Mouse (Mus musculus) kidney, adult 8-10 months (tissue): Measurements from ENCODE around the gene Pgbd5.
A peak's percentile ranks its signal among the peaks of the same experiment; 100 is the strongest.

Experiments used
- DNase-seq, 2 experiments: peaks; one replicate each; pipeline ENCODE4 v3.0.0; 2022

Gene Pgbd5

DNA sequence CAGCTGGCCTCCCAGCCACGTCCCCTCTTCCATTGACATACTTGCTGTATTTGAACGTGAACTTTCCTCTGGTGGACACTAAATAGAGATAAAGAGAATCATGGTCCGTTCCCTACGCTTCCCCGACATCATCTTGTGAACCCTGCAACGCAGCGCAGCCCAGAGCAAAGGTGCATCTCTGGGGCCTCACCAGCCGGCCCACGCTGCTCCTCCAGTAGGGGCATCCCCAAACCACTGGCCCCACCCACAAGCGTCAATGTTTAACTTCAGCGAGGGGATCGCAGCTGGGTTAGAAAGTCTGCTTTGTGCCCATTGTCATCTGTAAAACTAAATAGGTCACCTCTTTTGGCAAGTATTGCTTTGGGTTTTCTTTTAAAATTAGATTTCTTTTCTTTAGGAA is 95.5 kb downstream of the Pgbd5 start:
- DNase-seq = peak; percentile 20 to 54

DNA sequence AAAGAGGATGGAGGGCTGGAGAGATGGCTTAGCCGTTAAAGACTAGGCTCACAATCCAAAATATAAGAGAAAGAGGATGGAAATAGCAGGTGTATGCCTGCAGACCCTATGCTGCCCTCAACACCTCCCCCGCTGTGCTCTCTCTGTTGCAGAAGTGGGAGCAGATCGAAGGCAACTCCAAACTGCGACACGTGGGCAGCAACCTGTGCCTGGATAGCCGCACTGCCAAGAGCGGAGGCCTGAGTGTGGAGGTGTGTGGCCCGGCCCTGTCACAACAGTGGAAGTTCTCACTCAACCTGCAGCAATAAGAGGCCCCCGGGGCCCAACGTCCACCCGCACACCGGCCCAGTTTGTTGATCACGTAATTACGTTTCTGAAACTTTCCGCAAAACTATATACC is 96.3 kb downstream of the Pgbd5 start:
- DNase-seq = no peak

DNA sequence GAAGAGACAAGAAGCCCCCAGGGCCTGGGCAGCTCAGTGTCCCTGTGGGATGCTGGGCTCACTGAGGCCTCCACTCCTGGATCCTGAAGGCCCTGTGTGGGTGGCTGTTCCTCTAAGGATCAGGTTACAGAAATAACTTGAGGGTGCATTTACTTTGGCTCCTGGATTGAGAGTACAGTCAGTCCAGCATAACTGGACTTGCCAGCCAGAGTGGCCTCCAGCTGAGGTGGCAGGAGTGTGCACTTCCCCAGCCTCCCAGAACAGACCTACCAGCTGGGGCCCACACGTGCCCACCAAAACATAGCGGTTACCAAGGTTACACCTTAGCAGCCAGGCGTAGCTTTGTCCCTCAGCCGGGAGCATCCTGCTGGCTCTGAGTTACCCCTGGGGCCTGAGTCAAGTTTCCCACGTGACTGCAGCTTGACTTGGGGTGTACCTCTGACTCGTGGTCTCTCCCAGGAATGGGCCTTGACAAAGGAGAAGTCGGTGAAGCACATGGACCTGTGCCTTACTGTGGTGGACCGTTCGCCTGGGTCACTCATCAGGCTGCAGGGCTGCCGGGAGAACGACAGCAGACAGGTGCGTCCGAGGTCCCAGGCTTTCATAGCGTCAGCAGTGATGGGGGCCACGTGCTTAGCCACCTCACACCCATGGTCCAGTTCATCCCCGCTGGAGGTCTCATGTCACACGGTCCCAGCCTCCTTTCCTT is 98.9 kb downstream of the Pgbd5 start:
- no peak for DNase-seq

DNA sequence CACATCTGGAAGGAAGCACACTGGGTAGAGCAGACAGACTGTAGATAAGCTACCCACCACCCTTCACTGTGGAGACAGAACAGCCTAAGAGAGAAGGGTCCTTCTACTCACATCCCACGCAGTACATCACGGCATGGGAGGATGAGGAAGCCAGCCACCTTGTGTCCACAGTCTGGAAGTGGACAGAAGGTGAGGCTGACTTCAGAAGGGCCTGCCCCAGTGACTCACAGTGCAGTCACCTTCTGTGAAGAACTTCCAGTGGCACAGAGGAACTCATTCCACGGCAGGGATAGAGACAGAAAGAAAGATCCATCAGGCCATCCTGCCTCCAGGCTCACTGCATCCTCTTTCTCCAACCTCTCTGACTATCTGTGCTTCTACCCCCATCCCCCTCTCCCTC is 99.7 kb downstream of the Pgbd5 start:
- DNase-seq = no peak

DNA sequence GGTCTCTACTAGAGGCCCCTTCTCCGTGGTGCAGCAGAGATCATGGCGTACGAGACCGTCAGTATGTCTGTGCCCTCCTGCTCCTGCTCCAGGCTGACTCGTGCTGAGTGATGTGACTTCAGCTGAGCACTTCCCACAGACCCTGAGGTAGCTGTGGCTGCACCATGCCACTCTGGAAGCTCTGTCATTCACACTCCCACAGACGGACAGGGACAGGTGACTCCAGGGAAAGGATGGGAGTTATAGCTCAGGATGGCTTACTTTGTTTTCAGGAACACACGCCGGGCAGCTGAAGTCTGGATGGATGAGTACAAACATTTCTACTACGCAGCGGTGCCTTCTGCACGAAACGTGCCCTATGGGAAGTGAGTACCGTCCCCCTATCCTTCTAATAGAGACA is 103.2 kb downstream of the Pgbd5 start:
- no peak for DNase-seq

DNA sequence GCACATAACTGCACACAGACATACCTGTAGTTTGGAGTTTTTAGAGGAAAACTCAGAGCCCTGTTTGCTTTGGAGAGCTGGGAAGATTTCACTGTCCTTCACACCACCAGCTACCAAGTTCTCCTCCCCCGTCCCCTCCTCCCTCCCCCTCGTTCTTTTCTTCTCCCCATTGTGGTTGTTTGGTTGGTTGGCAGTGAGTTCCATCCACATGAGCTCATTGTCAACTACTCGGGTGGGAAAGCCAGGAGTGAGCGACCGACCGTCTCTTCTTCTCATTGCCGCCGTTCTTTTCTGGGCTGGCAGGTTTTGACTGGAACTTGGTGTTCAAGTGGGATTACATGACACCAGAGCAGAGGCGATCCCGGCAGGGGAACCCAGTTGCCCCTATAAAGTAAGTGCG is 107.8 kb downstream of the Pgbd5 start:
- DNase-seq = no peak

DNA sequence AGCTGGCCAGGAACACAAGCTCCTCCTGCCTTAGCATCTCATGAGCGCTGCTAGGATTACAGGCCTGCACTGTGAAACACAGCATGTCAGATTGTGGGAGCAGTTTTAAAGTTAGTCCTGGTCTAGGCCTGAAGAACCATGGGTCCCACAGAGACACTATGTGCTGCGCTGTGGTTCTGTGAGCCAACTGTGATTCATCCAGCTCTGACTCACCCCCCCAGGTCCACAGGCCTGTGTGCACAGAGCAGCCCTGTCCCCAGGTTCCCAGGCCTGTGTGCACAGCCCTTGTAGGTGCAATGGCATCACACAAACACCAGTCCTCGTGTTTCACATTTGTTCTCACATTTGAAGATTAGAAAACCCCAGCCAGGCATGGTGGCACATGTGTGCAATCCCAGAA is 108.4 kb downstream of the Pgbd5 start:
- no peak for DNase-seq

DNA sequence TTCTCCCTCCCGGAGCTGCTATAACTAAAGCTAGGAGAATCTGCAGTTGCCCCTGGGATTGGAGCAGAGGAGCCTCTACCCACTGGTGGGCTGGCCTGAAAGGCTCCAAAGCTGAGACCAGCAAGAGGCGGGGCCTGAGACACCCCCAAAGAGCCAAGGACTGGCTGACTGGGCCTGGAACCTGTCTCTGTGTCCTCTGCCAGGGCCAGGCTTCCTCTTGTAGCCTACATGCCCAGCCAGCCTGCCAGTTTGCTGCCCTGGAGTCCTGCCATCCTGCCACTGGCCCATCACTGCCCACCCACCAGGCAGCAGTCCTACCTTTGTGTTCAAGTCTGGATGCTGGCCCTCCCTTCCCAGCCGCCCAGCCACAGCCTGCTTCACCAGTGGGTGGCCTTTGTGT is 109.0 kb downstream of the Pgbd5 start:
- DNase-seq = no peak

DNA sequence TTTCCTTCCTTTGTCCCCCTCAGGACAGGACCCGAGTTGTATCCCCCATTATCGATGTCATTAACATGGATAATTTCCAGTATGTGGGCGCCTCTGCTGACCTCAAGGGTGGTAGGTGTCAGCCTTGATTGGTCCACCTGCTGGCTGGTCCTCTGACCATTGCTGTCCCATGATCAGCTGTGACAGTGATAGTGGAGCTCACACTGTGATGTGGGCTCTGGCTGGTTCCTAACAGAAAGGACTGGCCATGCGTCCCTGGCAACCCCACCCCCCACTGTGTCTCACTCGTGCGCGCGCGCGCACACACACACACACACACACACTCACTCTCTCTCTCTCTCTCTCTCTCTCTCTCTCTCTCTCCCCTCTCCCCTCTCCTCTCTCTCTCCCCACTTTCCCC is 109.8 kb downstream of the Pgbd5 start:
- DNase-seq = no peak

DNA sequence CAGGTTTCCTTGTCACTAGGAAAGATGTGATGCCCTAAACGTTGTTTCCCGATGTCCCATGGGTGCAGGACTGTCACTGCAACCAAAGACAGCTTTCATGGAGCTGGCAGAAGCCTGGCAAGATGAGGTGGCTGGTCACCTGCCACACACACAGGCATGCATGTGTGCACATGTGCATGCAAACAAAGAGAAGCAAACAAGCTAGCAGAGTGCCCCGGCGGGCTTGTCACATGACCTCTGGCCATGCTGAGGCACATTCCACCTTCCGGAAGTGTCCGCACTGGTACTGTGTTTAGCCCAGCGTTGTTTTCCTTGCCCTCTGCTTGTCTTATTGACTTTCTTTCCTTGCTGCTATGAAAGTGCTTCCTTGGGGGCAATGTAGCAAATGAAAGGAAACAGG is 111.2 kb downstream of the Pgbd5 start:
- DNase-seq = no peak

DNA sequence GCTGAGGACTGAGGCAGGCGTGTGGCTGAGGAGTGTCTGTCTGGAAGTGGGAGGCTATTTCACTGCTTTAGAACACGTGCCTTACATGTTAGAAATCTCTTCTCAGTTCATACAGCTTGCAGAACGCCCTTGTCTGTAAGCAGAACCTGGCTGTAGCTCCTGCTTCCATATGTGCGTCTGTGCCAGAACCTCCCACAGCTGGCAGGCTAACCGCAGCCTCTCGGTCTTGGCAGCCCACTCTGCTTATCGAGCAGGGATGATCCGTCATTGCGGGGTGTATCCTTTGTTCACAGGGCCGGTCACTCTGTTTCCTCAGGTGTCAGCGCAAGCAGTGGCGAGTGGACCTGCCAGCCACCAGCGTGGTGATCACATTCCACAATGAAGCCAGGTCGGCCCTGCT is 116.1 kb downstream of the Pgbd5 start:
- no peak for DNase-seq

DNA sequence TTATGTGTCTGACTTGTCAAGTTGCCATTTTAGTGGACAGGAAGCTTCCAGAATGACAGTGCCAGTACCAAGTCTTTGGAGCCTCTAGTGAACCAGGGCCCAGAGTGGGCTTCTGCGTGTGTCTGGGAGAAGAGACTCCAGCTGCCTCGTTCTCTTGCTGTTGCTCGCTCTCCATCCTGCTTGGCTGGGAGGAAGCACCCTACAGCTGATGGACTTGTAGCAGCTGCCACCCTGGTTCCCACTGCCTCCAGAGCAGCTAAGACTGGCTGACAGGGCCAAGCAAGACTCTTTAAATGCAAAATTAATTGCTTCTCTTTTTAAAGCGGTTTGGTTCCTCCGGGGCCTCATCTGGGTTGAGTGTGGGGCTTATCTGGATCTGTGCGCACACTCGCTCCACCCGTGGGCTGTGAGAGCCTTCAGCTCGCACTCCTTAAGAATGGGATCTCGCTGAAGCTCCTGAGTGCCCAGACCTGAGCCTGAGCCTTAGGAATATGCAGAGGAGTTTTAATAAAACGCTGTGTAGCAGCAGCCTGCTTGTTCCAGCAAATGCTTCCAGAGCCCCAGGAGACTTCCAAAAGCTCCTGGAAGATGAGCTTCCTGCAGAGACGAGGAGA is 118.1 kb downstream of the Pgbd5 start:
- DNase-seq = no peak

DNA sequence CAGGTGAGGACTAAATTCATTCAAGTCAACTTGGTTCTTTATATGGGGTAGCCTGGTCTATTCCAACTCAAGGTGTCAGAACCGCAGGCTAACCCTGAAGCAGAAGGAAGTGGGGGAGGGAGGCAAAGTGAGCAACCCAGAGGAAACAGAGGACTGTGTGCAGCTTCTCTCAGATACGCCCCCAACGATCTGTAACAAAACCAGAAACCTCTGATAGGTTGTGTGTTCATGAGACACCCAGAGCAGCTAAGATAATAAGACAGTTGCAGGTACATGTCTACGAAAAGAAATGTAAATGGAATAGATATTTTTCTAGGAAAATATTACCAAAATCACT is 120.2 kb downstream of the Pgbd5 start:
- DNase-seq = no peak
